Mouse (Mus musculus): ENCODE measurements at regions not wholly inside any gene's neighbourhood (a gene's known extent, or its start where the extent isn't known, plus 50 kb on each side); places are given as distances from the start of the nearest gene placed in this dataset.

DNA sequence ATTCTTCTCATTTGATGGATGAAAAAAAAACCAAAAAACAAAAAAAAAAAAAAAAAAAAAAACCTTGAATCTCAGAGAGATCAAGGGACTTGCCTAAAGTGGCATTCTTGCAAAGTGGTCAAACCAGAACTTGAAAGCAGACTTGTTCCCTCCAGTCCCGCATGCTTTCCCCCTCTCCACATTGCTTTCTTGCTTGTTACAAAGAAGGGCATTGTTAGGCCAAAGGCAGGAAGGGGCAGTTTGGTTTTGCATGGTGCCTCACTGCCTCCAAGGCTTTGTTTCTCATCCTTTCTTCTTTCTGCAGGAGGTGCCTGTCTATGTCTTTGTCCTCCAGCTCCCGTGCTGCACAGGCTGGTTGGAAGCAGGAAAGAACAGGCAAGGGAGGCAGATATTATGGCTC is 356.2 kb upstream of the Tenm4 start:
- Histone ChIP-seq H3K4me3 (ENCODE audit: low read depth, low read length) (no peak overlapping the region), H3K4me1 (ENCODE audit: control insufficient read depth, insufficient read depth, low read length) (0 out of 2 replicates have a peak, but pooled peaks cover 2% of the 10 kb centered on the region), H3K36me3 (ENCODE audit: control insufficient read depth, insufficient read depth, low read length) (no peaks in the 10 kb centered on the region), H3K4me2 (ENCODE audit: low read depth) (no peak overlapping the region), H3K9ac (ENCODE audit: low read length) (no peak overlapping the region), H3K9me3 (ENCODE audit: control insufficient read depth, low read length) (no peaks in the 10 kb centered on the region), H3K27me3 (ENCODE audit: control insufficient read depth, insufficient read depth, low read length) (no peaks in the 10 kb centered on the region), H3K27ac (ENCODE audit: low read depth, low read length) (no peak overlapping the region)
- 20% methylated on average over 2 of the region's 2 CpGs for WGBS
- ATAC-seq (ENCODE audit: insufficient read depth, low FRiP score, low TSS enrichment) (no peak), DNase-seq (ENCODE audit: low spot score) (no peak)

DNA sequence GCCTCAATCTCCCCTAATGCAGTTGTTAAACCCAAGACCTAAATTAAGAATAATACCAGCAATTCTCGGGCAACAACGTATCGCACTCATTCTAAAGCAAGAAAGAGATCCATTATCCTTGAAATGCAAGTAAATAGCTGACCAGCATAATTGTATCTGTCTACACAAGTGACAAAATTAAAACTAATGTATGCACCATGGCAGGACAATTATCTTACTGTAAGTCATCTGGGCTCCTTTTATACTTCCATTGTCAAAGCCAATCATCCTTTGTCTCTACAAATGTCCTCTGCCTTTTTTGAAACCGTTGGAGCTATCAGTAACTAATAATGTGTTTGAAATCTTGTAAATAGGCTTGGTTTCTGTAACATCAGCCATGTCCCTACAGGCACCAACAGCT is 347.5 kb upstream of the Tenm4 start:
- Histone ChIP-seq H3K9me3 (ENCODE audit: control insufficient read depth, low read length) (no peaks in the 10 kb centered on the region), H3K4me3 (ENCODE audit: low read depth, low read length) (no peak overlapping the region), H3K9ac (ENCODE audit: low read length) (no peak overlapping the region), H3K4me2 (ENCODE audit: low read depth) (no peak overlapping the region), H3K36me3 (ENCODE audit: control insufficient read depth, insufficient read depth, low read length) (no peaks in the 10 kb centered on the region), H3K27me3 (ENCODE audit: control insufficient read depth, insufficient read depth, low read length) (no peaks in the 10 kb centered on the region), H3K27ac (ENCODE audit: low read depth, low read length) (no peak overlapping the region), H3K4me1 (ENCODE audit: control insufficient read depth, insufficient read depth, low read length) (no peaks in the 10 kb centered on the region)
- DNase-seq (ENCODE audit: low spot score) (no peak), ATAC-seq (ENCODE audit: insufficient read depth, low FRiP score, low TSS enrichment) (no peak)
- WGBS, result 86% methylated on average over 4 of the region's 4 CpGs

DNA sequence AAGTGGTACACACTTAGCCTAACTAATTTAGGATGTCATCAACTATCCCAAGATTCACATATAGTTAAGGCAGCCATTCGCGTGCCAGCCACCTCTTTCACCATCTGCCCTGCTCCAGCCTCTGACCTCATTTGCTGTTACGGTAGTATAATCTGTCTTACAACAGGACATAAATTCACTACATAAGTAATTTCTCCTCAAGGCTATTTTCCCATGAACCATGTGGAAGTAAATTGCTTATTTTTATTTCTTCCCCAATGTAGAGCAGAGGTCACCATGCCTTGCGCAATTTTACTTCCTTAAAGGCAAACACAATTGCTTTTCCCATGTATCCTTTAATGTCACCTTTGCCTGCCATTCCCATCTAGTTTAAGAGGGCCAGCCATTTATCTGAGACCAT is 341.2 kb upstream of the Tenm4 start:
- H3K36me3 ChIP-seq (ENCODE audit: control insufficient read depth, insufficient read depth, low read length), result no peaks in the 10 kb centered on the region
- no peaks in the 10 kb centered on the region for H3K27me3 ChIP-seq (ENCODE audit: control insufficient read depth, insufficient read depth, low read length)
- no peaks in the 10 kb centered on the region for H3K9me3 ChIP-seq (ENCODE audit: control insufficient read depth, low read length)
- H3K9ac ChIP-seq (ENCODE audit: low read length), result no peak overlapping the region
- H3K4me1 ChIP-seq (ENCODE audit: control insufficient read depth, insufficient read depth, low read length), result no peaks in the 10 kb centered on the region
- no peak overlapping the region for H3K27ac ChIP-seq (ENCODE audit: low read depth, low read length)
- ATAC-seq (ENCODE audit: insufficient read depth, low FRiP score, low TSS enrichment), result no peak
- 83% methylated on average over 4 of the region's 4 CpGs for WGBS
- H3K4me2 ChIP-seq (ENCODE audit: low read depth), result no peak overlapping the region
- H3K4me3 ChIP-seq (ENCODE audit: low read depth, low read length), result no peak overlapping the region
- DNase-seq (ENCODE audit: low spot score), result no peak

DNA sequence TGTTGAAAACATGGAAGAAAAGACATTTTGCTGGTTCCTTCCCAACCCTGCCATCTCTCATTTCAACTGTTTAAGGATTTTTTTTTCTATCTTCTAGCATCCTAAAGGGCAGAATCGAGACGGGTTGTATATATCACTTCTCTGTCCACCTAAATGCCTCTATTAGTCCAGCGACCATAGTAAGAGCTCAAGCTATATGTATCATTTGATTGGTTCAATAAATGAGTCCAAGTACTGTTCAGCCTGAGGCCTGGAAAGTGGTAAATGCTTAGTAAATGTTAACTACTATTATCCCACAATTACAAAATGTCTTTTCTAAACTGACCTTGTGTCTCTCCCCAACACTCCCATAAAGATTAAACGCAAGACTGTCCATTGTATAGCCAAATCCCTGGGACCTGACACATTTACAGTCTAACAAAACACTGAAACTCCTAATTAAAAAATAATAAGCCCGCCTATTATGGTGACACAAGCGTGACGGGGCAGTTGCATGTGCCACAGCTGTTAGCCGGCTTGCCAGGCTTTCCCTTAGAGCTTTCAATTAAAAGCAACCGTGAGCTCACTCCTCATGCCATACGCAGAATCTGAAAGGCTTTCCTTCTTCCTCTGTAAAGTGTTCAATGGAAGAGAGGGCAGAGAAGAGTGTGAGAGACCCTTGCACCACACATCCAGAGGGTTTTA is 336.7 kb upstream of the Tenm4 start:
- Histone ChIP-seq H3K9ac (ENCODE audit: low read length) (no peak overlapping the region), H3K4me2 (ENCODE audit: low read depth) (no peak overlapping the region), H3K27me3 (ENCODE audit: control insufficient read depth, insufficient read depth, low read length) (no peaks in the 10 kb centered on the region), H3K36me3 (ENCODE audit: control insufficient read depth, insufficient read depth, low read length) (no peaks in the 10 kb centered on the region), H3K9me3 (ENCODE audit: control insufficient read depth, low read length) (no peaks in the 10 kb centered on the region), H3K4me3 (ENCODE audit: low read depth, low read length) (no peak overlapping the region), H3K27ac (ENCODE audit: low read depth, low read length) (no peak overlapping the region), H3K4me1 (ENCODE audit: control insufficient read depth, insufficient read depth, low read length) (no peaks in the 10 kb centered on the region)
- DNase-seq (ENCODE audit: low spot score) (no peak), ATAC-seq (ENCODE audit: insufficient read depth, low FRiP score, low TSS enrichment) (peak; percentile 75; the same call in 1 of the 2 replicates)
- 68% methylated on average over 10 of the region's 10 CpGs for WGBS

DNA sequence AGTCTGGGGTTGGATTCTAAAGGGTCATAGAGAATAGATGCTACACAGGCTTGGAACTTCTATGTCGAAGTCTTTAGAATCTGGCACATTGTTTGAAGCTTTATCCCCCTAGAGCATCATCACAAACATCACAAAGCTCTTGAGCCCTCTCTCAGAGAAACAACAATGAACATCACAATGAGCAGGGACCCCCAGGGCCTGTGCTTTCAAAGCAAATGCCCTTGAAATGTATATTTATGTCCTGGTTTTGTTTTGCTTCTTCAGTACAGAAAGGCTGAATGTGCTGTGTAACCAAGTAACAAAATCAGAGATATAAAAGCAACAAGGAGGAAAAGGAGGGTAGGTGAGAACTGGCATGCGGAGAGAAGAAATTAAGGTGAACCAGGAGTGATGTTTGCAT is 330.6 kb upstream of the Tenm4 start:
- H3K9me3 ChIP-seq (ENCODE audit: control insufficient read depth, low read length), result no peaks in the 10 kb centered on the region
- H3K27me3 ChIP-seq (ENCODE audit: control insufficient read depth, insufficient read depth, low read length), result no peaks in the 10 kb centered on the region
- DNase-seq (ENCODE audit: low spot score), result no peak
- no peaks in the 10 kb centered on the region for H3K4me1 ChIP-seq (ENCODE audit: control insufficient read depth, insufficient read depth, low read length)
- H3K36me3 ChIP-seq (ENCODE audit: control insufficient read depth, insufficient read depth, low read length), result no peaks in the 10 kb centered on the region
- H3K27ac ChIP-seq (ENCODE audit: low read depth, low read length), result no peak overlapping the region
- 39% methylated on average over 2 of the region's 2 CpGs for WGBS
- no peak overlapping the region for H3K4me2 ChIP-seq (ENCODE audit: low read depth)
- no peak overlapping the region for H3K4me3 ChIP-seq (ENCODE audit: low read depth, low read length)
- peak; percentile 60 for ATAC-seq (ENCODE audit: insufficient read depth, low FRiP score, low TSS enrichment)
- no peak overlapping the region for H3K9ac ChIP-seq (ENCODE audit: low read length)

DNA sequence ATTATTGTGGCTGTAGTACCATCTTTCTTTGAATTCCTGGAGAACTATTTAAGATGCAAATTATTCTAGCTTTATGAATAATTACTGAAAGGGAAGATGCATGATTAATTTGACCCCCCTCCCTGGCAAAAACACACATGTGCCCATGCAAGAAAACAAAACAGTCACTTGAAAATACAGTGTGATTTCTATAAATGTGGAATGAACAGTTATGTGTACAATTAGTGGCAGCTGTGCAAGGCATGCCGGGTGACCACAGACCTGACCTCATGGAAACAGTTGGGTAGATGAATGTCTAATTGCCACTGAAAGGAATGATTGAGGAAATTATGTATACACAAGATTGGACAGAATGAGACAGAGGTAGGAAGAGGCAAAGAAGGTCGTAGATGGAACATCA is 321.2 kb upstream of the Tenm4 start:
- ATAC-seq (ENCODE audit: insufficient read depth, low FRiP score, low TSS enrichment) (no peak), DNase-seq (ENCODE audit: low spot score) (no peak)
- H3K4me1 ChIP-seq (ENCODE audit: control insufficient read depth, insufficient read depth, low read length), result no peaks in the 10 kb centered on the region
- H3K9me3 ChIP-seq (ENCODE audit: control insufficient read depth, low read length), result no peaks in the 10 kb centered on the region
- H3K27ac ChIP-seq (ENCODE audit: low read depth, low read length), result no peak overlapping the region
- no peaks in the 10 kb centered on the region for H3K27me3 ChIP-seq (ENCODE audit: control insufficient read depth, insufficient read depth, low read length)
- no peaks in the 10 kb centered on the region for H3K36me3 ChIP-seq (ENCODE audit: control insufficient read depth, insufficient read depth, low read length)
- no peak overlapping the region for H3K9ac ChIP-seq (ENCODE audit: low read length)
- WGBS, result 76% methylated on average over 2 of the region's 2 CpGs
- no peak overlapping the region for H3K4me3 ChIP-seq (ENCODE audit: low read depth, low read length)
- no peak overlapping the region for H3K4me2 ChIP-seq (ENCODE audit: low read depth)

DNA sequence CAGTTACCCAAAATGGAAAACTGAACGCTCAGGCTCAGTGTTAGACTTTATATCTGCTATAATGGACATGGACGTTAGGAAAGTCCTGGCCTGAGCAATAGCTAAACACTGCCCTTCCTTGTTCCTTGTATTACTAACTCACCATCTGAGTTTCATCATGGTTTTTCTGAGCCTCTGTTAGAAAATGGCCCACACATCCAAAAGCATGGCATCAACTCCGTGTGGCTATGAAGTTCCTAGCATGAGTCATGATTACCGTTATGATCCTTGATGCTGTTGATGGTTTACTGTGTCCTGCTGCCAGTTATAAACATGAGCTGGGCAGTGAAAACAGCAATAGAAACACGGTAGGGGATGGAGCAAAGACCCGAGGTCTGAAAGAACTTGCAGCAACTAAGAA is 318.4 kb upstream of the Tenm4 start:
- H3K27ac ChIP-seq (ENCODE audit: low read depth, low read length), result no peak overlapping the region
- H3K27me3 ChIP-seq (ENCODE audit: control insufficient read depth, insufficient read depth, low read length), result no peaks in the 10 kb centered on the region
- 81% methylated on average over 6 of the region's 6 CpGs for WGBS
- H3K36me3 ChIP-seq (ENCODE audit: control insufficient read depth, insufficient read depth, low read length), result no peaks in the 10 kb centered on the region
- H3K9ac ChIP-seq (ENCODE audit: low read length), result no peak overlapping the region
- H3K4me2 ChIP-seq (ENCODE audit: low read depth), result no peak overlapping the region
- no peaks in the 10 kb centered on the region for H3K9me3 ChIP-seq (ENCODE audit: control insufficient read depth, low read length)
- no peak overlapping the region for H3K4me3 ChIP-seq (ENCODE audit: low read depth, low read length)
- H3K4me1 ChIP-seq (ENCODE audit: control insufficient read depth, insufficient read depth, low read length), result no peaks in the 10 kb centered on the region
- ATAC-seq (ENCODE audit: insufficient read depth, low FRiP score, low TSS enrichment), result no peak
- DNase-seq (ENCODE audit: low spot score), result no peak

DNA sequence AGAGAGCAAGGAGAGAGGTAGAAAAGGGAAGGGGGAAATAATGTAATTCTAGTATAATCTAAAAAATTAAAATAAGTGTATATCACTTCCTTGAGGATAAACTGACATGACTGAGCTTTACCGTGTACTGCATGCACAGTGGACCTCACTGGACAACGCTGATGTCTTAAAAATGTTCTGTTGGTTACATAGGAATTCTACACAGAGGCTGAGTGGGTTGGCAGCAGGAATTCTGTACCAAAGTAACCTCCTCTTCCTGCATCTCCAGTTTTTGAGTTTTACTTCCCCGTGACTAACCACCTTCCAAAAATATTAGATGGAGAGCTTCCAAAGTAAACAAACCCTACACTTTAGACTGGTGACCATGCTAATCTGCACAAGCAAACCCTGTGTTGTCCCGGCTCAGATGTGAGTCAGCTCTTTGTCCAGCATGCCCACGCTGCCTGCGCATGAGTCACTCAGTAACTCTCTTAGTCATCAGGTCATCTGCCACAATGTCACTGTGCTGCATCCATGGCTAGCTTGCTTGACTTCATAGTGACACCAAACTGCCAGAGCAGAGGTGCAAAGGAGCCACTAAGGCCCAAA is 317.7 kb upstream of the Tenm4 start:
- WGBS, result 85% methylated on average over 6 of the region's 6 CpGs
- no peak for ATAC-seq (ENCODE audit: insufficient read depth, low FRiP score, low TSS enrichment)

DNA sequence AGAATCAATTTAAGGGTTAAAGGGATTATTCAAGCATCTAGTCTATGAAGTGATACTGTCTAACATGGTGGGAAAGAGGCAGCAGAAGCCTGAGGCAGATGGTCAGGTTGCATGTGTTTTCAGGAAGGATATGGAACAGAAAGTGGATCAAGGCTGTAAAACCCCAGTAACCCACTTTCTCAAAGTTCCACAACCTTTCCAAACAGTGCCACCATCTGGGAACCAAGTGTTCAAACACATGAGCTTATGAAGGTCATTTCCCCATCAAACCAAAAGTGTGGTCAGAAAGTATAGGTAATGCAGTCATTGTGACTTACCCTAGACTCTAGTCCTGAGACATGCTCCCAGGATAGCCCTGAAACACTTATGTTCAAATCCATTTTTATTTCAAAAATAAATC is 312.8 kb upstream of the Tenm4 start:
- H3K9me3 ChIP-seq (ENCODE audit: control insufficient read depth, low read length), result no peaks in the 10 kb centered on the region
- no peaks in the 10 kb centered on the region for H3K36me3 ChIP-seq (ENCODE audit: control insufficient read depth, insufficient read depth, low read length)
- no peak for DNase-seq (ENCODE audit: low spot score)
- no peaks in the 10 kb centered on the region for H3K27me3 ChIP-seq (ENCODE audit: control insufficient read depth, insufficient read depth, low read length)
- no peak overlapping the region for H3K4me3 ChIP-seq (ENCODE audit: low read depth, low read length)
- H3K4me1 ChIP-seq (ENCODE audit: control insufficient read depth, insufficient read depth, low read length), result no peaks in the 10 kb centered on the region
- no peak overlapping the region for H3K4me2 ChIP-seq (ENCODE audit: low read depth)
- no peak for ATAC-seq (ENCODE audit: insufficient read depth, low FRiP score, low TSS enrichment)
- no peak overlapping the region for H3K9ac ChIP-seq (ENCODE audit: low read length)
- no peak overlapping the region for H3K27ac ChIP-seq (ENCODE audit: low read depth, low read length)

More for the DNA sequence above, 317.7 kb upstream of the Tenm4 start:
- Histone ChIP-seq H3K9me3 (ENCODE audit: control insufficient read depth, low read length) (no peaks in the 10 kb centered on the region), H3K27me3 (ENCODE audit: control insufficient read depth, insufficient read depth, low read length) (no peaks in the 10 kb centered on the region), H3K9ac (ENCODE audit: low read length) (no peak overlapping the region), H3K4me2 (ENCODE audit: low read depth) (no peak overlapping the region), H3K4me1 (ENCODE audit: control insufficient read depth, insufficient read depth, low read length) (no peaks in the 10 kb centered on the region), H3K36me3 (ENCODE audit: control insufficient read depth, insufficient read depth, low read length) (no peaks in the 10 kb centered on the region), H3K27ac (ENCODE audit: low read depth, low read length) (no peak overlapping the region), H3K4me3 (ENCODE audit: low read depth, low read length) (no peak overlapping the region)
- no peak for DNase-seq (ENCODE audit: low spot score)
